Mouse (Mus musculus): ENCODE measurements around the gene Nhsl2. TPM values are rescaled to one million over a fixed set of nuclear protein-coding genes. Genes with fewer than 3 reads are reported as not detected.

The Nhsl2 gene
- total RNA-seq, 1 experiment, result 1.1 TPM

- peak; percentile 48 for DNase-seq (ENCODE audit: low read depth, low spot score)
- no peaks in the 10 kb centered on the region for H3K9me3 ChIP-seq (ENCODE audit: control insufficient read depth, insufficient read depth, low read depth, low read length)
- no peak for TF ChIP-seq MAFK (IDR thresholded peaks at IDR 0.05; ENCODE audit: insufficient read depth, low read depth, low read length)
- peak; percentile 58; the same call in 1 of the 2 replicates for TF ChIP-seq ZC3H11A (IDR thresholded peaks at IDR 0.05; ENCODE audit: borderline replicate concordance, low read depth, low read length)
- no peak for TF ChIP-seq ZNF384 (IDR thresholded peaks at IDR 0.05; ENCODE audit: low read depth, low read length)
- TF ChIP-seq CHD2 (IDR thresholded peaks at IDR 0.05; ENCODE audit: low read depth, low read length), result no peak
- no peak for TF ChIP-seq HCFC1 (IDR thresholded peaks at IDR 0.05; ENCODE audit: borderline replicate concordance, insufficient read depth, low read length)
- H3K36me3 ChIP-seq (ENCODE audit: control insufficient read depth, insufficient read depth, low read length, poor library complexity, severe bottlenecking), result no peaks in the 10 kb centered on the region
- H3K4me3 ChIP-seq (ENCODE audit: insufficient read depth in 1 of 2, low read depth in 1 of 2, low read length in 2 of 2, poor library complexity in 1 of 2, severe bottlenecking in 1 of 2), result no peak overlapping the region
- H3K4me1 ChIP-seq (ENCODE audit: control insufficient read depth in 2 of 2, insufficient read depth in 2 of 2, low read length in 2 of 2, poor library complexity in 1 of 2), result 0 out of 4 replicates have a peak, but pooled peaks cover 0 to 3% of the 10 kb centered on the region in 2 experiments
- in situ Hi-C loops (cut with MboI; ENCODE audit: low sequenced_read_pairs in 2 of 2, unreplicated experiment in 2 of 2), result loop anchor here in 1 of 2 experiments (10.0 kb wide), 1 partner anchor 91 kb away; no protein-coding TSS in a partner anchor
- H3K9ac ChIP-seq (ENCODE audit: insufficient read depth, low read depth, low read length, poor library complexity, severe bottlenecking), result no peak overlapping the region
- no peak overlapping the region for H3K27ac ChIP-seq (ENCODE audit: insufficient read depth, low read depth, low read length, poor library complexity, severe bottlenecking)
These were observed 216.9 kb downstream of the Nhsl2 start for GRCm38 (mm10) chrX:102066134-102066533.

DNA sequence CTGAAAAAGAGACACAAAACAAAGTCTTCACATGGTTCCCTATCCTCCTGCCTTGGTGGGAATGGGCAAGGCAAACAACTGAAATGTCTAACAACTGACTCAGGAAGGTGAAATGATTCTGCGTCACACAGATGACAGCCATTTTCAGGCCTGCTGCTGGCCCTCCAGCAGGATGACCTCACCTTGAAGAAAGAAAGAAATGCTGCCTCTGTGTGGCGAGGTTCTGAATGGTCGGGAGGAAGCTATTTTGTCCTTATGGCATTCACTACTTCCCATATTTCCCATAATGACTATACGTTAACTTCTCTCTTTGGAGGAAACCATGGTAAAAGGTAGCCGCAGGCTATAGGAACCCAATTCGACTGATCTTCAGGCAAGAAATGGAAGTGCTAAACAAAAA, 217.9 kb downstream of the Nhsl2 start:
- in situ Hi-C loops (cut with MboI; ENCODE audit: low sequenced_read_pairs in 2 of 2, unreplicated experiment in 2 of 2), result loop anchor here in 1 of 2 experiments (10.0 kb wide), 1 partner anchor 92 kb away; no protein-coding TSS in a partner anchor
- no peak overlapping the region for H3K27ac ChIP-seq (ENCODE audit: insufficient read depth, low read depth, low read length, poor library complexity, severe bottlenecking)
- 0 out of 4 replicates have a peak, but pooled peaks cover 0 to 3% of the 10 kb centered on the region in 2 experiments for H3K4me1 ChIP-seq (ENCODE audit: control insufficient read depth in 2 of 2, insufficient read depth in 2 of 2, low read length in 2 of 2, poor library complexity in 1 of 2)
- H3K36me3 ChIP-seq (ENCODE audit: control insufficient read depth, insufficient read depth, low read length, poor library complexity, severe bottlenecking), result no peaks in the 10 kb centered on the region
- TF ChIP-seq ZC3H11A (IDR thresholded peaks at IDR 0.05; ENCODE audit: borderline replicate concordance, low read depth, low read length) (no peak), HCFC1 (IDR thresholded peaks at IDR 0.05; ENCODE audit: borderline replicate concordance, insufficient read depth, low read length) (no peak), MAFK (IDR thresholded peaks at IDR 0.05; ENCODE audit: insufficient read depth, low read depth, low read length) (no peak), ZNF384 (IDR thresholded peaks at IDR 0.05; ENCODE audit: low read depth, low read length) (no peak), CHD2 (IDR thresholded peaks at IDR 0.05; ENCODE audit: low read depth, low read length) (no peak)
- H3K9ac ChIP-seq (ENCODE audit: insufficient read depth, low read depth, low read length, poor library complexity, severe bottlenecking), result no peak overlapping the region
- H3K9me3 ChIP-seq (ENCODE audit: control insufficient read depth, insufficient read depth, low read depth, low read length), result no peaks in the 10 kb centered on the region
- DNase-seq (ENCODE audit: low read depth, low spot score), result no peak
- no peak overlapping the region for H3K4me3 ChIP-seq (ENCODE audit: insufficient read depth in 1 of 2, low read depth in 1 of 2, low read length in 2 of 2, poor library complexity in 1 of 2, severe bottlenecking in 1 of 2)

DNA sequence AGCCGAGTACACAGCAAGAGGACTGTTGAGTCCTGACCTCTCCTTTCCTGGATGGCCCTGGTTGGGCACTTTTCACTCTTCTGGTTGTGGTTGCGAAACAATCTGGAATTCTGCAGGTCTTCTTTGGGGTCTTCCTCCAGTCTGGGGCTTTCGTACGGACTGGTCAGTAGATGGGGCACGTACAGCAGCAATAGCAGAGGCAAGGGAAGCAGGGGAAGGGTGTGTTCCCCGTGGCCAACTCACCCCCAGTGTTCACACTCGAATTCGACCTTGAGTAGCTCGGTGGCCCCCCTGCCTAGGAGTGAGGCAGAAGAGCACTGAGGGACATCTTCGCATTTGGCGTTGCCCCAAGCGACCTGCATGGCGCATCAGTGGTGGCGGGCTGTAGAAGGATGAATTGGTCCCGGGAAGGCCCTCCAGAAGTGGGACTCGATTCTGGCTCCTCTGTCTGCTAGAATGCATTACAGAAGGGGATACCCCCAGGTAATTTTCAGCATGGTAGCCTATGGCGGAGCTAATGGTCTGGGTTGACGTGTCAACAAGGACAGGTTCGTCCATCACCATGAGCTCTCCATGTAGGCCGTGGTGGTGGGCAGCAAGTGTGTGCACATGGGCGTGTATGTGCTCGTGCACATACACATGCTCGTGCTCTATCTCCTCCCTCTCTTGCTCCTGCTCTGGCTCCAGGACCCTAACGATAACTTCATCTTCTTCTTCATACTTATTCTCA, 219.8 kb downstream of the Nhsl2 start:
- Histone ChIP-seq H3K27ac (ENCODE audit: insufficient read depth, low read depth, low read length, poor library complexity, severe bottlenecking) (no peak overlapping the region), H3K4me3 (ENCODE audit: insufficient read depth in 1 of 2, low read depth in 1 of 2, low read length in 2 of 2, poor library complexity in 1 of 2, severe bottlenecking in 1 of 2) (no peak overlapping the region), H3K9ac (ENCODE audit: insufficient read depth, low read depth, low read length, poor library complexity, severe bottlenecking) (no peak overlapping the region), H3K36me3 (ENCODE audit: control insufficient read depth, insufficient read depth, low read length, poor library complexity, severe bottlenecking) (no peaks in the 10 kb centered on the region), H3K9me3 (ENCODE audit: control insufficient read depth, insufficient read depth, low read depth, low read length) (no peaks in the 10 kb centered on the region), H3K4me1 (ENCODE audit: control insufficient read depth in 2 of 2, insufficient read depth in 2 of 2, low read length in 2 of 2, poor library complexity in 1 of 2) (0 out of 4 replicates have a peak, but pooled peaks cover 0 to 3% of the 10 kb centered on the region in 2 experiments)
- in situ Hi-C loops (cut with MboI; ENCODE audit: low sequenced_read_pairs in 2 of 2, unreplicated experiment in 2 of 2), result loop anchor here in 1 of 2 experiments (10.0 kb wide), 1 partner anchor 94 kb away; no protein-coding TSS in a partner anchor
- no peak for DNase-seq (ENCODE audit: low read depth, low spot score)
- TF ChIP-seq HCFC1 (IDR thresholded peaks at IDR 0.05; ENCODE audit: borderline replicate concordance, insufficient read depth, low read length), result no peak

- in situ Hi-C loops (cut with MboI; ENCODE audit: low sequenced_read_pairs in 2 of 2, unreplicated experiment in 2 of 2), result no loop called here
- H3K9me3 ChIP-seq (ENCODE audit: control insufficient read depth, insufficient read depth, low read depth, low read length), result no peaks in the 10 kb centered on the region
- no peaks in the 10 kb centered on the region for H3K36me3 ChIP-seq (ENCODE audit: control insufficient read depth, insufficient read depth, low read length, poor library complexity, severe bottlenecking)
- 0 out of 4 replicates have a peak, but pooled peaks cover 0 to 3% of the 10 kb centered on the region in 2 experiments for H3K4me1 ChIP-seq (ENCODE audit: control insufficient read depth in 2 of 2, insufficient read depth in 2 of 2, low read length in 2 of 2, poor library complexity in 1 of 2)
- peak within 1 kb of the TSS; percentile 52 to 66 for H3K4me3 ChIP-seq (ENCODE audit: insufficient read depth in 1 of 2, low read depth in 1 of 2, low read length in 2 of 2, poor library complexity in 1 of 2, severe bottlenecking in 1 of 2)
- no peak within 1 kb of the TSS for H3K27ac ChIP-seq (ENCODE audit: insufficient read depth, low read depth, low read length, poor library complexity, severe bottlenecking)
- H3K9ac ChIP-seq (ENCODE audit: insufficient read depth, low read depth, low read length, poor library complexity, severe bottlenecking), result peak within 1 kb of the TSS; percentile 34; the same call in 1 of the 2 replicates
- DNase-seq (ENCODE audit: low read depth, low spot score), result peak; percentile 37
- TF ChIP-seq CHD2 (IDR thresholded peaks at IDR 0.05; ENCODE audit: low read depth, low read length) (no peak), HCFC1 (IDR thresholded peaks at IDR 0.05; ENCODE audit: borderline replicate concordance, insufficient read depth, low read length) (no peak), ZC3H11A (IDR thresholded peaks at IDR 0.05; ENCODE audit: borderline replicate concordance, low read depth, low read length) (no peak), MAFK (IDR thresholded peaks at IDR 0.05; ENCODE audit: insufficient read depth, low read depth, low read length) (no peak), ZNF384 (IDR thresholded peaks at IDR 0.05; ENCODE audit: low read depth, low read length) (no peak)
These were observed 221.6 kb downstream of the Nhsl2 start, which contains the start of gene Rtl5 for GRCm38 (mm10) chrX:102070591-102071471. Rtl5 (minus strand) TSS chrX:102071304.
